Mouse (Mus musculus) kidney, adult 2 months (tissue): ENCODE measurements around the gene Pear1. TPM values are rescaled to one million over a fixed set of nuclear protein-coding genes. Genes with fewer than 3 reads are reported as not detected.

Experiments used
- DNase-seq: peaks from one replicate; pipeline ENCODE4 v3.0.0; 2021
- H3K27ac ChIP-seq: fragments of 200-500 bp; 2 replicates; pipeline ENCODE4 v1.5.1; 2012; ENCODE audit warnings: low read depth, low read length, control low read depth, inconsistent platforms; ENCODE audit not compliant: insufficient read depth
- H3K27me3 ChIP-seq: fragments of 200-500 bp; replicated peaks from 2 replicates; pipeline ENCODE4 v1.6.1; 2012; ENCODE audit warnings: mild to moderate bottlenecking, moderate library complexity, low read length, inconsistent platforms; ENCODE audit not compliant: control insufficient read depth, insufficient read depth
- H3K36me3 ChIP-seq: fragments of 200-500 bp; 2 replicates; pipeline ENCODE4 v1.6.1; 2012; ENCODE audit warnings: mild to moderate bottlenecking, moderate library complexity, low read length, inconsistent platforms; ENCODE audit not compliant: control insufficient read depth, insufficient read depth
- H3K4me1 ChIP-seq: fragments of 200-500 bp; 2 replicates; pipeline ENCODE4 v1.6.1; 2011; ENCODE audit warnings: low read length; ENCODE audit not compliant: control insufficient read depth, insufficient read depth
- H3K4me3 ChIP-seq: fragments of 200-500 bp; 2 replicates; pipeline ENCODE4 v1.5.1; 2011; ENCODE audit warnings: mild to moderate bottlenecking, low read depth, low read length, control low read depth; ENCODE audit not compliant: insufficient read depth
- CTCF ChIP-seq: fragments of 200-500 bp; conservative IDR thresholded peaks from 2 replicates; pipeline ENCODE4 v1.5.1; 2011; ENCODE audit warnings: low read depth, mild to moderate bottlenecking, control low read depth, low read length, moderate library complexity, mixed read lengths; ENCODE audit not compliant: insufficient read depth, insufficient read length
- POLR2A ChIP-seq: fragments of 200-500 bp; IDR thresholded peaks from one replicate; pipeline ENCODE4 v1.6.1; 2011; ENCODE audit warnings: low read depth, low read length, control low read depth
- WGBS: fragments of 180-500 bp; shearing (Covaris S2); methylation state at CpG from one replicate; pipeline ENCODE4 v1.1.7; 2018; 5-methylcytosine and 5-hydroxymethylcytosine counted together
- polyA plus RNA-seq: library from polyadenylated mRNA; depleted of rRNA; stranded (reverse); fragments of >200 nt; gene quantifications from 2 replicates; pipeline ENCODE4 v1.2.3, GENCODE M21; 2012

Gene Pear1
- polyA plus RNA-seq, 1 experiment: 60.5 TPM

- H3K36me3 ChIP-seq: no peaks in the 10 kb centered on the region
- 0 out of 2 replicates have a peak, but pooled peaks cover 4% of the 10 kb centered on the region for H3K4me1 ChIP-seq
- no peaks in the 10 kb centered on the region for H3K27me3 ChIP-seq
- peak; percentile 89 for DNase-seq
- H3K4me3 ChIP-seq: no peak overlapping the region
- no peak overlapping the region; the same call in 1 of the 2 replicates for H3K27ac ChIP-seq
- 23% methylated on average over 6 of the region's 6 CpGs for WGBS
- no peak for TF ChIP-seq POLR2A
- TF ChIP-seq CTCF: no peak
Measured at GRCm38 (mm10) chr3:87771088-87771487, 53.0 kb downstream of the Pear1 start.

- H3K27ac ChIP-seq: no peak overlapping the region
Measured at GRCm38 (mm10) chr3:87770280-87770679, 53.8 kb downstream of the Pear1 start.

GRCm38 (mm10) chr3:87769506-87769905 lies 54.6 kb downstream of the Pear1 start:
- TF ChIP-seq POLR2A (no peak), CTCF (no peak)
- 77% methylated on average over 8 of the region's 8 CpGs for WGBS
- H3K4me3 ChIP-seq: no peak overlapping the region
- H3K4me1 ChIP-seq: 0 out of 2 replicates have a peak, but pooled peaks cover 4% of the 10 kb centered on the region
- DNase-seq: no peak
- H3K27ac ChIP-seq: no peak overlapping the region
- H3K36me3 ChIP-seq: no peaks in the 10 kb centered on the region
- H3K27me3 ChIP-seq: no peaks in the 10 kb centered on the region

More at GRCm38 (mm10) chr3:87770280-87770679, 53.8 kb downstream of the Pear1 start:
- TF ChIP-seq CTCF (peak; percentile 85), POLR2A (no peak)
- no peak overlapping the region for H3K4me3 ChIP-seq
- H3K27me3 ChIP-seq: no peaks in the 10 kb centered on the region
- DNase-seq: peak; percentile 65
- no peaks in the 10 kb centered on the region for H3K36me3 ChIP-seq
- H3K4me1 ChIP-seq: 0 out of 2 replicates have a peak, but pooled peaks cover 4% of the 10 kb centered on the region
- 2% methylated on average over 4 of the region's 4 CpGs for WGBS

- H3K36me3 ChIP-seq: no peaks in the 10 kb centered on the region
- peak overlapping the region; percentile 72 for H3K4me3 ChIP-seq
- peak overlapping the region; percentile 86 for H3K27ac ChIP-seq
- 0 out of 2 replicates have a peak, but pooled peaks cover 4% of the 10 kb centered on the region for H3K4me1 ChIP-seq
- peak; percentile 71 for TF ChIP-seq CTCF
- TF ChIP-seq POLR2A: peak; percentile 42
- WGBS: under 1% methylated on average over 37 of the region's 37 CpGs
- no peaks in the 10 kb centered on the region for H3K27me3 ChIP-seq
- peak; percentile 92 for DNase-seq
Measured at GRCm38 (mm10) chr3:87768844-87769243, 55.3 kb downstream of the Pear1 start.

- 0 out of 2 replicates have a peak, but pooled peaks cover 4% of the 10 kb centered on the region for H3K4me1 ChIP-seq
- TF ChIP-seq POLR2A (no peak), CTCF (no peak)
- no peaks in the 10 kb centered on the region for H3K36me3 ChIP-seq
- no peak for DNase-seq
- H3K27ac ChIP-seq: peak overlapping the region; percentile 86
- peak overlapping the region; percentile 72 for H3K4me3 ChIP-seq
- 31% methylated on average over 6 of the region's 6 CpGs for WGBS
- H3K27me3 ChIP-seq: no peaks in the 10 kb centered on the region
Measured at GRCm38 (mm10) chr3:87768431-87768830, 55.7 kb downstream of the Pear1 start.

- peak overlapping the region; percentile 72 for H3K4me3 ChIP-seq
- H3K4me1 ChIP-seq: 0 out of 2 replicates have a peak, but pooled peaks cover 7% of the 10 kb centered on the region
- no peaks in the 10 kb centered on the region for H3K27me3 ChIP-seq
- H3K36me3 ChIP-seq: no peaks in the 10 kb centered on the region
- 26% methylated on average over 8 of the region's 8 CpGs for WGBS
- TF ChIP-seq POLR2A: no peak
- no peak for TF ChIP-seq CTCF
- peak; percentile 78 for DNase-seq
- peak overlapping the region; percentile 86 for H3K27ac ChIP-seq
Measured at GRCm38 (mm10) chr3:87767764-87768163, 56.3 kb downstream of the Pear1 start.

- Histone ChIP-seq H3K27me3 (no peaks in the 10 kb centered on the region), H3K27ac (peak overlapping the region; percentile 89), H3K36me3 (no peaks in the 10 kb centered on the region), H3K4me1 (peaks cover 9% of the 10 kb centered on the region; the same call in 1 of the 2 replicates), H3K4me3 (peak overlapping the region; percentile 6; the same call in 1 of the 2 replicates)
- TF ChIP-seq POLR2A (no peak), CTCF (no peak)
- DNase-seq: no peak
- WGBS: 78% methylated on average over 3 of the region's 3 CpGs
Measured at GRCm38 (mm10) chr3:87766284-87766667, 57.8 kb downstream of the Pear1 start.
